Mouse (Mus musculus): ENCODE measurements around the gene Ccdc27. TPM values are rescaled to one million over a fixed set of nuclear protein-coding genes. Genes with fewer than 3 reads are reported as not detected.

Gene Ccdc27
- total and polyA plus RNA-seq, 3 experiments, result not detected

DNA sequence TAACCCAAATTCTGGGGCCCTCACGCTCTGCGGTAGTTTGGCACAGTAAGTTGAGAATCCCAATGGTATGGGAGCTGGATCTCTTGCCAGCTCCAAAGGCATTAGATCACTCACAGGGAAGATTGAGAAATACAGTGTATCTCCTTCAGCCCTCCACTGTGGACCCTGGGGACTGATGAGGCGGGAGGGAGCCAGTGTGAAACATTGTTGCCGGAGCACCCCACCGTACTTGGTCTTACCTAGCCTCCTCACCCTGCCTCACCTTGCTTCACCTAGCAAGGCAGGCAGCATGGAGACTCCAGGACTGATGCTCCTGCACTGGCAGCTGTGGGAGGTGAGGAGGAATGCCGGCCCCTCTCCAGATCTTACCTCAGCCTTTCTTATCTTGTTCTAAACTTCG lies 13.0 kb upstream of the Ccdc27 start:
- H3K4me3 ChIP-seq (replicated peaks in 1 of 3; ENCODE audit: low read depth in 2 of 3, low read length in 2 of 3, poor library complexity in 1 of 3), result no peak overlapping the region
- H3K4me1 ChIP-seq (ENCODE audit: control insufficient read depth in 1 of 2, insufficient read depth in 2 of 2), result no peaks in the 10 kb centered on the region; a peak in 1 of 4 replicates
- no peaks in the 10 kb centered on the region for H3K27me3 ChIP-seq (replicated peaks)
- DNase-seq (ENCODE audit: extremely low read depth), result no peak
- H3K4me2 ChIP-seq (ENCODE audit: insufficient read depth, low read depth, poor library complexity, severe bottlenecking), result no peak overlapping the region
- in situ Hi-C loops (cut with MboI; ENCODE audit: low pct_ligation_motif_present, low pct_unique_long_range_greater_than_20kb, low sequenced_read_pairs) (no loop called here), dilution Hi-C loops (cut with MboI; ENCODE audit: extremely low pct_ligation_motif_present, extremely low pct_unique_long_range_greater_than_20kb, low sequenced_read_pairs) (no loop called here)
- no peaks in the 10 kb centered on the region for H3K9me3 ChIP-seq (replicated peaks; ENCODE audit: low read length)
- H3K36me3 ChIP-seq (replicated peaks in 1 of 2; ENCODE audit: control insufficient read depth in 1 of 2, insufficient read depth in 1 of 2, low read length in 1 of 2), result peaks cover 44 to 49% of the 10 kb centered on the region in 2 experiments
- no peaks in the 10 kb centered on the region for H3K79me2 ChIP-seq (replicated peaks; ENCODE audit: control insufficient read depth, extremely low read depth, insufficient read depth, poor library complexity, severe bottlenecking)
- no peak for TF ChIP-seq RCOR1 (conservative IDR thresholded peaks at IDR 0.05; ENCODE audit: low read depth, low read length)
- no peak for TF ChIP-seq GABPA (IDR thresholded peaks at IDR 0.05; ENCODE audit: insufficient replicate concordance, low read depth, low read length)
- no peak for TF ChIP-seq USF1 (IDR thresholded peaks at IDR 0.05; ENCODE audit: low read depth, low read length)
- no peak for TF ChIP-seq ZMIZ1 (IDR thresholded peaks at IDR 0.05; ENCODE audit: low read depth, low read length)
- no peak for TF ChIP-seq ETS1 (conservative IDR thresholded peaks at IDR 0.05; ENCODE audit: low read depth, low read length)
- TF ChIP-seq SMC3 (IDR thresholded peaks at IDR 0.05; ENCODE audit: low read depth, low read length), result no peak
- no peak for TF ChIP-seq UBTF (IDR thresholded peaks at IDR 0.05; ENCODE audit: low read depth, low read length)
- TF ChIP-seq IRF4 (IDR thresholded peaks at IDR 0.05; ENCODE audit: low read depth, low read length), result no peak
- H3K27ac ChIP-seq (ENCODE audit: insufficient read depth, low read depth), result no peak overlapping the region
- no peak overlapping the region for H3K9ac ChIP-seq (ENCODE audit: insufficient read depth, low read depth)

DNA sequence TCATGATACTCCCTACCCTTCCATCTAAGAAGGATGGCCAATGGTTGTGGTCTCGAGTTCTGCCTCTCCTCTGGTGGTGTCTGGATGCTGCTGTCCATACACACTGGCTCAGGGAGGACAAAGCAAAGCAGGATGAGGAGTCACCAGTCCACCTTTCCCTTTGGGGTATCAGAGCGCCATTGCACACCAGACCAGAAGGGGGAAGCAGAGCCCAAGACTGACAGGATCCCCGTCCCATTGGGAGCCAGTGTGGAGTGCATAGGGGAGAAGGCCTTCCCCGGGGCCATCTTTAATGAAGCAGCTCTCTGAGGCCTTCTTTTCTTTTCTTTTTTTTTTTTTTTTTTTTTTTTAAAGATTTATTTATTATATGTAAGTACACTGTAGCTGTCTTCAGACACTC lies 10.6 kb upstream of the Ccdc27 start:
- no peak overlapping the region for H3K27ac ChIP-seq (ENCODE audit: insufficient read depth, low read depth)
- in situ Hi-C loops (cut with MboI; ENCODE audit: low pct_ligation_motif_present, low pct_unique_long_range_greater_than_20kb, low sequenced_read_pairs) (no loop called here), dilution Hi-C loops (cut with MboI; ENCODE audit: extremely low pct_ligation_motif_present, extremely low pct_unique_long_range_greater_than_20kb, low sequenced_read_pairs) (no loop called here)
- H3K9me3 ChIP-seq (replicated peaks; ENCODE audit: low read length), result no peaks in the 10 kb centered on the region
- peak; percentile 39 for DNase-seq (ENCODE audit: extremely low read depth)
- peaks cover 3% of the 10 kb centered on the region for H3K27me3 ChIP-seq (replicated peaks)
- no peak overlapping the region for H3K4me2 ChIP-seq (ENCODE audit: insufficient read depth, low read depth, poor library complexity, severe bottlenecking)
- H3K4me3 ChIP-seq (replicated peaks in 1 of 3; ENCODE audit: low read depth in 2 of 3, low read length in 2 of 3, poor library complexity in 1 of 3), result no peak overlapping the region
- H3K79me2 ChIP-seq (replicated peaks; ENCODE audit: control insufficient read depth, extremely low read depth, insufficient read depth, poor library complexity, severe bottlenecking), result no peaks in the 10 kb centered on the region
- H3K4me1 ChIP-seq (ENCODE audit: control insufficient read depth in 1 of 2, insufficient read depth in 2 of 2), result no peaks in the 10 kb centered on the region; a peak in 1 of 4 replicates
- peaks cover 21 to 26% of the 10 kb centered on the region in 2 experiments for H3K36me3 ChIP-seq (replicated peaks in 1 of 2; ENCODE audit: control insufficient read depth in 1 of 2, insufficient read depth in 1 of 2, low read length in 1 of 2)
- peak in 1 of 2 experiments; percentile 71; a peak in 2 of 4 replicates for TF ChIP-seq CTCF (conservative IDR thresholded peaks at IDR 0.05 in 1 of 2, IDR thresholded peaks at IDR 0.05 in 1 of 2; ENCODE audit: low read depth in 2 of 2, low read length in 2 of 2)
- no peak for TF ChIP-seq CHD1 (IDR thresholded peaks at IDR 0.05; ENCODE audit: low read depth, low read length)
- TF ChIP-seq ZNF384 (IDR thresholded peaks at IDR 0.05; ENCODE audit: low read depth, low read length), result no peak
- TF ChIP-seq JUN (IDR thresholded peaks at IDR 0.05; ENCODE audit: insufficient read depth, low read depth, low read length), result no peak
- no peak for TF ChIP-seq TBP (conservative IDR thresholded peaks at IDR 0.05; ENCODE audit: low read depth, low read length)
- TF ChIP-seq RAD21 (IDR thresholded peaks at IDR 0.05; ENCODE audit: low read depth, low read length), result peak; percentile 63
- no peak for TF ChIP-seq MXI1 (IDR thresholded peaks at IDR 0.05; ENCODE audit: low read depth, low read length)
- no peak for TF ChIP-seq ELF1 (IDR thresholded peaks at IDR 0.05; ENCODE audit: low read depth, low read length)
- TF ChIP-seq JUND (conservative IDR thresholded peaks at IDR 0.05; ENCODE audit: low read depth, low read length), result no peak
- TF ChIP-seq MEF2A (IDR thresholded peaks at IDR 0.05; ENCODE audit: borderline replicate concordance, low read depth, low read length), result no peak
- no peak for TF ChIP-seq POLR2A (IDR thresholded peaks at IDR 0.05; ENCODE audit: low read depth, low read length)
- TF ChIP-seq SMC3 (IDR thresholded peaks at IDR 0.05; ENCODE audit: low read depth, low read length), result peak; percentile 55
- H3K9ac ChIP-seq (ENCODE audit: insufficient read depth, low read depth), result no peak overlapping the region

All from CH12.LX (cell line).